Mouse (Mus musculus) C2C12 (cell line): ENCODE data around the gene Trim60. TPM values are rescaled to one million over a fixed set of nuclear protein-coding genes. Genes with fewer than 3 reads are reported as not detected.
"Not testable (repeated sequence)": the region's sequence is repeated elsewhere in the genome, so short reads cannot be mapped to it uniquely, and the experiment has no call there.

Experiments
- H3K27me3 ChIP-seq: one replicate; pipeline ENCODE4 v1.6.1; 2011; ENCODE audit not compliant: control insufficient read depth, insufficient read depth, insufficient read length
- H3K36me3 ChIP-seq: one replicate; pipeline ENCODE4 v1.6.1; 2011; ENCODE audit not compliant: control insufficient read depth, insufficient read depth
- H3K4me3 ChIP-seq: one replicate; pipeline ENCODE4 v1.5.1; 2011; ENCODE audit warnings: mild to moderate bottlenecking, control low read depth; ENCODE audit not compliant: poor library complexity, insufficient read depth, severe bottlenecking
- H3K79me2 ChIP-seq: one replicate; pipeline ENCODE4 v1.6.1; 2011; ENCODE audit not compliant: control insufficient read depth, insufficient read depth
- H3K79me3 ChIP-seq: one replicate; pipeline ENCODE4 v1.6.1; 2011; ENCODE audit warnings: low read depth, control low read depth
- H3ac ChIP-seq: one replicate; pipeline ENCODE3; 2011; ENCODE audit warnings: low read depth; ENCODE audit not compliant: control insufficient read depth, insufficient read length
- CEBPB ChIP-seq: IDR thresholded peaks from one replicate; pipeline ENCODE4 v1.6.1; 2011; ENCODE audit warnings: low read depth, mild to moderate bottlenecking, control low read depth, moderate library complexity
- CTCF ChIP-seq: IDR thresholded peaks from one replicate; pipeline ENCODE4 v1.5.1; 2011; ENCODE audit not compliant: control insufficient read depth, insufficient read depth, insufficient read length
- FOSL1 ChIP-seq: IDR thresholded peaks from one replicate; pipeline ENCODE4 v1.8.0; 2011; ENCODE audit warnings: mild to moderate bottlenecking, low read length; ENCODE audit not compliant: poor library complexity, insufficient read depth, severe bottlenecking
- MAX ChIP-seq: IDR thresholded peaks from one replicate; pipeline ENCODE4 v1.6.1; 2011; ENCODE audit warnings: mild to moderate bottlenecking, control low read depth
- MYOD1 ChIP-seq: IDR thresholded peaks from one replicate; pipeline ENCODE4 v1.6.1; 2011; ENCODE audit warnings: low read depth; ENCODE audit not compliant: control insufficient read depth, insufficient read length
- MYOG ChIP-seq: IDR thresholded peaks from one replicate; pipeline ENCODE4 v1.6.1; 2011; ENCODE audit not compliant: control insufficient read depth, insufficient read length; ENCODE audit errors: extremely low read depth
- USF1 ChIP-seq: IDR thresholded peaks from one replicate; pipeline ENCODE4 v1.6.1; 2011; ENCODE audit warnings: low read depth, mild to moderate bottlenecking, control low read depth, moderate library complexity
- polyA plus RNA-seq: library from polyadenylated mRNA; unstranded; fragments of >200 nt; fragmentation: generic; extraction: Trizol; gene quantifications from one replicate; pipeline ENCODE4 v1.2.1, GENCODE M21; 2012; ENCODE audit warnings: missing spikeins

Gene Trim60
- polyA plus RNA-seq, 1 experiment, result not detected

- H3K36me3 ChIP-seq, result no peaks in the 10 kb centered on the region
These were observed 10.7 kb upstream of the Trim60 start for GRCm38 (mm10) chr8:65028959-65029686.

DNA sequence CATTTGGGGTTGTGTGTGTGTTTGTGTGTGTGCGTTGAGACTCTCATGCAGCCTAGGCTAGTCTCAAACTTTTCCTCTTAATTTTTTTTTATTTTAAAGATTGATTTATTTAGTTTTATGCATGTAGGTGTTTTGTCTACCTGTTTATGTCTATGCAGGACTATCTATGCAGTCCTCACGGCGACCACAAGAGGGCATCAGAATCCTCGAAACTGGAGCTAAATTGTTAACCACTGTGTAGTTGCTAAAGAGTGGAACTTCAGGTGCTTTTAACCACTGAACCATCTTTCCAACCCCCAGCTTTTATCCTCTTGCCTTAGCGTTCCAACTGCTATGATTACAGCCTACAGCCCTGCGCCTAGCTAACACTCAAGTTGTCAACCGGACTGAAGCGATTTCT, 4.1 kb upstream of the Trim60 start:
- H3K4me3 ChIP-seq, result no peak overlapping the region
- H3K36me3 ChIP-seq, result no peaks in the 10 kb centered on the region
- H3K79me2 ChIP-seq, result no peaks in the 10 kb centered on the region
- no peak overlapping the region for H3ac ChIP-seq
- no peaks in the 10 kb centered on the region for H3K27me3 ChIP-seq
- H3K79me3 ChIP-seq, result no peaks in the 10 kb centered on the region
- TF ChIP-seq FOSL1 (no peak), USF1 (no peak), MYOG (no peak), MYOD1 (no peak), CEBPB (no peak), MAX (no peak), CTCF (no peak)

More at GRCm38 (mm10) chr8:65028959-65029686, 10.7 kb upstream of the Trim60 start:
- TF ChIP-seq CTCF (no peak), MAX (no peak), MYOD1 (no peak), MYOG (no peak)
- no peaks in the 10 kb centered on the region for H3K27me3 ChIP-seq
- no peaks in the 10 kb centered on the region for H3K79me3 ChIP-seq
- H3K79me2 ChIP-seq, result no peaks in the 10 kb centered on the region
- no peak overlapping the region for H3ac ChIP-seq
- no peak overlapping the region for H3K4me3 ChIP-seq

GRCm38 (mm10) chr8:65007616-65008015, 10.8 kb downstream of the Trim60 start:
- not testable (repeated sequence) for H3K36me3 ChIP-seq, H3K79me3 ChIP-seq, H3ac ChIP-seq, H3K27me3 ChIP-seq, H3K4me3 ChIP-seq, H3K79me2 ChIP-seq

DNA sequence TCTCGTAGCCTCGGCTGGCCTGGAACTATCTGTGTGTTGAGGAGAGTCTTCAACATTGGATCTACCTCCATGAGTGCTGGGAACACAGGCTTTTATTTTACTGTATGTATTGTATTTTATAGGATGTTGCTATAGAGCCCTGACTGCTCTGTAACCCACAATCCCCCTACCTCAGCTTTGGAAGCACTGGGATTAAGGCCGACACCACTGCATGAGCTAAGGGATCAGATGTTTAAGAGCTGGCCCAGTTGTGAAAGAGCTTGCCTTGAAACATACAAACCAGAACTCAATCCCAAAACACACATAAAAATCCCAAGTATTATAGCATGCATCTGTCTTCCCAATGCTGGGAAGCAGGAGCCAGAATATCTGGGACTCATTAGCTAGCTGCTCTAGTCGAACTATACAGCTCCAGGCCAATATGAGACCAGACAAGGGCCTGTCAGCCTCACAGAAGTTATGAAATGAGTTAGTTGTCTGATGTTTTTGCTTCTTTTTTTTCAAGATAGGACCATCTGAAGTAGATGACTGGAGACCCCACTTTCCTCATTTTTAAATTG, 19.5 kb downstream of the Trim60 start:
- Histone ChIP-seq H3ac (no peak overlapping the region), H3K79me3 (no peaks in the 10 kb centered on the region), H3K36me3 (no peaks in the 10 kb centered on the region), H3K27me3 (peaks cover 7% of the 10 kb centered on the region), H3K4me3 (no peak overlapping the region), H3K79me2 (no peaks in the 10 kb centered on the region)
- TF ChIP-seq USF1, result no peak
- no peak for TF ChIP-seq MYOG
- no peak for TF ChIP-seq MAX

GRCm38 (mm10) chr8:64987731-64988130, 30.7 kb downstream of the Trim60 start, which contains the start of gene Trim75:
Gene Trim75 (minus strand): TSS chr8:64987831.
- no peaks in the 10 kb centered on the region for H3K36me3 ChIP-seq
- TF ChIP-seq MYOD1, result no peak
- TF ChIP-seq USF1, result no peak
- TF ChIP-seq FOSL1, result no peak
- no peak within 1 kb of the TSS for H3ac ChIP-seq
- H3K79me3 ChIP-seq, result no peaks in the 10 kb centered on the region
- H3K27me3 ChIP-seq, result peaks cover 3% of the 10 kb centered on the region
- no peaks in the 10 kb centered on the region for H3K79me2 ChIP-seq
- no peak within 1 kb of the TSS for H3K4me3 ChIP-seq

DNA sequence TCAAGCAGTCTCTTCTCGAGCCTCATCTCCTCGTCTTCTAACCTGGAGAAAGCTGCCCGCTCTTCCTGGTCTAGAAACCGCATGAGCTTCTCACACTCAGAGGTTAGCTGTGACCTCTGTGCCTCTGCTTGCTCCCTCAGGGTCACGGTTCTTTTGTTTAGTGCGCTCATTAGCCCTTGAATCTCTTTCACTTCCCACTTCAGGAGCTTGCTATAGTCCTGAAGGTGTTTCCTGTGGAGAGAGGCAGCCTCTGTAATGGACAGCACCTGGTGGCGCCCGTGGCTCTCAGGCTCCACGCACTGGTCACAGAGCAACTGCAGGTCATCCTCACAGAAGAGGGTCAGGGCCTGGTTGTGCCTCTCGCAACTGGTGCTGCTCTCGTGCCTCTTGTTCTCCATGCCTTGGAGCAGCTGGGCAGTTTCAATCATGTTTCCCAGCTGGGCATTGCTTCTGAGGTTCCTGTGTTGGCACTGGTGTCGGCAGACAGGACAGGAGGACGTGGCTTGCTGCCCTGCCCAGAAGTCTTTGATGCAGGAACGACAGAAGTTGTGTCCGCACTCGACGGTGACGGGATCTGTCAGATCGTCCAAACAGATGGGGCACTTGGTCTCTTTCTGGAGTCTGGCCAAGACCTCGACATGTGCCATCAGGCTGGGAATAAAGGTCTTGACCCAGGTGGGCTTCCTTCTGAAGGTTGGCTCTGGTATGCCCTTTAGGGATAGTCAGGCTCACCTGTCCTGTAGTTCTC, 35.1 kb downstream of the Trim60 start:
- H3K79me2 ChIP-seq, result no peaks in the 10 kb centered on the region
- H3K36me3 ChIP-seq, result no peaks in the 10 kb centered on the region
- no peak overlapping the region for H3ac ChIP-seq
- no peak for TF ChIP-seq USF1
- TF ChIP-seq MYOG, result no peak
- TF ChIP-seq MYOD1, result no peak
- no peak for TF ChIP-seq FOSL1
- TF ChIP-seq CTCF, result no peak
- no peak for TF ChIP-seq MAX
- TF ChIP-seq CEBPB, result no peak
- no peak overlapping the region for H3K4me3 ChIP-seq
- no peaks in the 10 kb centered on the region for H3K79me3 ChIP-seq
- H3K27me3 ChIP-seq, result peaks cover 1% of the 10 kb centered on the region
